8 mouse cellular contexts compared by ENCODE assay signal in the genomic region with DNA sequence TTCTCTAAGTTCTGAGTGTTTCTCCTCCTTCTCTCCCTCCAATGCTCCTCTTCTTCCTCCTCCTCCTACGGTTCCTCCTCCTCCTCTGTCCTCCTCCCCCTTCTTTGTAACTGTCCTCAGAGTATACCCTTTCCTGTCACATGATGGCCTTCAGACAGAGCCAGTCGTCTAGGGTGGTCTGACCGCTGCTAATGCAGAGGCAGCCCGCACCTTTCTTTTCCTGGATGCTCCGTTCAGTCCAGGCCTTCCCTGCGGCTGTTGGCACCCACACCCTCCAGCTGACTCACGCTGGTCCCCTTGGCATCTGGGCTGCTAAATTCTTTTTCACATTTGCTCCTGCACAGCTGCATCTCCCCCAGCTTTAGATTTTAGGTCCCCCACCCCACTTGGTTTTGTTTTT. TPM values are rescaled to one million over a fixed set of nuclear protein-coding genes. Genes with fewer than 3 reads are reported as not detected.
DNase-seq lines count a peak whose midpoint lies in the region; ATAC-seq lines count a peak whose summit lies in the region.

No protein-coding gene starts in this region.

- ATAC-seq in kidney, embryonic 16.5 days (ENCODE audit: low FRiP score, low TSS enrichment): peak; percentile 75
- peak; percentile 43 for ATAC-seq in common myeloid progenitor, adult 5-6 weeks (replicated peaks; ENCODE audit: low read depth, poor library complexity, severe bottlenecking)
- ATAC-seq in limb, embryonic 15.5 days (ENCODE audit: insufficient number of reproducible peaks, low FRiP score, low TSS enrichment, low read depth): peak; percentile 61; the same call in 1 of the 2 replicates
- peak; percentile 50; the same call in 1 of the 2 replicates for ATAC-seq in neural tube, embryonic 12.5 days (ENCODE audit: low FRiP score, low read depth)

- H3K4me2 ChIP-seq in kidney, embryonic 16.5 days (replicated peaks; ENCODE audit: low read depth, low read length): no peak overlapping the region
- H3K4me2 ChIP-seq in limb, embryonic 15.5 days: peak overlapping the region; percentile 1; the same call in 1 of the 2 replicates
- H3K4me2 ChIP-seq in neural tube, embryonic 12.5 days (replicated peaks): no peak overlapping the region; the same call in 1 of the 2 replicates

- H3K27me3 ChIP-seq in kidney, embryonic 16.5 days (ENCODE audit: insufficient read depth, low read length): no peaks in the 10 kb centered on the region; the same call in 1 of the 2 replicates
- H3K27me3 ChIP-seq in limb, embryonic 15.5 days: no peaks in the 10 kb centered on the region
- no peaks in the 10 kb centered on the region for H3K27me3 ChIP-seq in neural tube, embryonic 12.5 days (replicated peaks)

- H3K9ac ChIP-seq in kidney, embryonic 16.5 days (replicated peaks; ENCODE audit: low read length): 0 out of 2 replicates have a peak overlapping the region, but pooled peaks have one; percentile 39
- no peak overlapping the region for H3K9ac ChIP-seq in limb, embryonic 15.5 days
- peak overlapping the region; percentile 17; the same call in 1 of the 2 replicates for H3K9ac ChIP-seq in neural tube, embryonic 12.5 days

- WGBS in kidney, embryonic 16.5 days: 27% methylated on average over 7 of the region's 7 CpGs
- 26% methylated on average over 7 of the region's 7 CpGs for WGBS in limb, embryonic 15.5 days
- 18% methylated on average over 7 of the region's 7 CpGs for WGBS in neural tube, embryonic 12.5 days

- peak overlapping the region; percentile 83 for H3K27ac ChIP-seq in kidney, embryonic 16.5 days (ENCODE audit: low read length)
- peak overlapping the region; percentile 79 for H3K27ac ChIP-seq in limb, embryonic 15.5 days
- H3K27ac ChIP-seq in neural tube, embryonic 12.5 days: peak overlapping the region; percentile 28; the same call in 1 of the 2 replicates

- peaks cover 32% of the 10 kb centered on the region for H3K4me1 ChIP-seq in kidney, embryonic 16.5 days (ENCODE audit: insufficient read depth, low read length)
- peaks cover 20% of the 10 kb centered on the region for H3K4me1 ChIP-seq in limb, embryonic 15.5 days
- H3K4me1 ChIP-seq in neural tube, embryonic 12.5 days: peaks cover 25% of the 10 kb centered on the region

- H3K4me3 ChIP-seq in kidney, embryonic 16.5 days (ENCODE audit: low read length): no peak overlapping the region
- H3K4me3 ChIP-seq in limb, embryonic 15.5 days: no peak overlapping the region
- H3K4me3 ChIP-seq in neural tube, embryonic 12.5 days: no peak overlapping the region

- H3K36me3 ChIP-seq in kidney, embryonic 16.5 days (ENCODE audit: insufficient read depth, low read length): no peaks in the 10 kb centered on the region
- H3K36me3 ChIP-seq in limb, embryonic 15.5 days: no peaks in the 10 kb centered on the region
- H3K36me3 ChIP-seq in neural tube, embryonic 12.5 days: no peaks in the 10 kb centered on the region

- H3K9me3 ChIP-seq in kidney, embryonic 16.5 days (ENCODE audit: low read length): no peaks in the 10 kb centered on the region
- no peaks in the 10 kb centered on the region for H3K9me3 ChIP-seq in limb, embryonic 15.5 days
- no peaks in the 10 kb centered on the region for H3K9me3 ChIP-seq in neural tube, embryonic 12.5 days

- DNase-seq in kidney, adult 11 months: no peak
- DNase-seq in heart, adult 8-10 months (ENCODE audit: low spot score): peak; percentile 55
- no peak for DNase-seq in left cerebral cortex, adult 9 months (ENCODE audit: low spot score in 2 of 2)
- no peak for DNase-seq in spleen, adult 12 weeks (ENCODE audit: low spot score)

RNA-seq across cellular contexts. Expression of a gene that starts 9.8 kb away (rescaled TPM):
- polyA plus RNA-seq in kidney, embryonic 16.5 days (2015; fragmentation: Nextera tagmentation; extraction: Ambion mirVana): not detected in 2 replicates
- total RNA-seq in common myeloid progenitor, adult 5-6 weeks (2017): not detected in 2 replicates
- not detected for total RNA-seq in heart, adult 8-10 months (2022)
- not detected in 2 replicates for polyA plus RNA-seq in limb, embryonic 15.5 days (2015; fragmentation: Nextera tagmentation; extraction: Ambion mirVana)
- 0.38 TPM in 1 of 2 replicates, not detected in the other for polyA plus RNA-seq in neural tube, embryonic 12.5 days (2016; fragmentation: Nextera tagmentation; extraction: Ambion mirVana)

RNA-seq across cellular contexts. Expression of a gene that starts 33.0 kb away (rescaled TPM):
- 6.6 and 7.8 TPM in 2 replicates for polyA plus RNA-seq in kidney, embryonic 16.5 days (2015; fragmentation: Nextera tagmentation; extraction: Ambion mirVana)
- total RNA-seq in common myeloid progenitor, adult 5-6 weeks (2017): 16.1 and 17.5 TPM in 2 replicates
- 10 to 100 TPM; 25.2 to 31.6 (median 29.9) TPM for total RNA-seq in heart, adult 8-10 months (2022)
- polyA plus RNA-seq in limb, embryonic 15.5 days (2015; fragmentation: Nextera tagmentation; extraction: Ambion mirVana): 4.2 and 5.2 TPM in 2 replicates
- polyA plus RNA-seq in neural tube, embryonic 12.5 days (2016; fragmentation: Nextera tagmentation; extraction: Ambion mirVana): 8.2 and 9.0 TPM in 2 replicates

RNA-seq across cellular contexts. Expression of a gene that starts 52.0 kb away (rescaled TPM):
- polyA plus RNA-seq in kidney, embryonic 16.5 days (2015; fragmentation: Nextera tagmentation; extraction: Ambion mirVana): 366 and 377 TPM in 2 replicates
- total RNA-seq in common myeloid progenitor, adult 5-6 weeks (2017): 118 and 127 TPM in 2 replicates
- total RNA-seq in heart, adult 8-10 months (2022): 10 to 100 TPM in 3 of 4 experiments, 1 to 10 TPM in 1; 9.5 to 13.5 (median 12.3) TPM
- polyA plus RNA-seq in limb, embryonic 15.5 days (2015; fragmentation: Nextera tagmentation; extraction: Ambion mirVana): 248 and 274 TPM in 2 replicates
- polyA plus RNA-seq in neural tube, embryonic 12.5 days (2016; fragmentation: Nextera tagmentation; extraction: Ambion mirVana): 512 and 565 TPM in 2 replicates

Comparison
In these comparisons a context has a peak if more than half of its experiments do, and no peak if none do; other contexts are left out.
1. H3K27ac ChIP-seq: peak in every context shown above with its lines; median percentile 83 in kidney, embryonic 16.5 days; 79 in limb, embryonic 15.5 days; 28 in neural tube, embryonic 12.5 days.